Mouse (Mus musculus) liver, embryonic 15.5 days (tissue): ENCODE data around the gene Stpg2. TPM values are rescaled to one million over a fixed set of nuclear protein-coding genes. Genes with fewer than 3 reads are reported as not detected.
"Not testable (repeated sequence)": the region's sequence is repeated elsewhere in the genome, so short reads cannot be mapped to it uniquely, and the experiment has no call there.

Experiments used
- ATAC-seq: fragments of 200-750 bp; cut with Nextera tagmentation; 2 replicates; pipeline ENCODE4 v1.8.0; 2017; ENCODE audit warnings: moderate number of reproducible peaks, mild to moderate bottlenecking, moderate library complexity; ENCODE audit not compliant: insufficient read depth
- H3K27ac ChIP-seq: fragments of 300-500 bp; sonication (generic); replicated peaks from 2 replicates; pipeline ENCODE4 v1.5.1; 2015; ENCODE audit warnings: mild to moderate bottlenecking, inconsistent platforms
- H3K27me3 ChIP-seq: fragments of 300-500 bp; sonication (generic); 2 replicates; pipeline ENCODE4 v1.6.1; 2015; ENCODE audit warnings: mild to moderate bottlenecking, inconsistent platforms
- H3K36me3 ChIP-seq: fragments of 300-500 bp; sonication (generic); replicated peaks from 2 replicates; pipeline ENCODE4 v1.6.1; 2015; ENCODE audit warnings: moderate library complexity, mild to moderate bottlenecking, inconsistent platforms
- H3K4me1 ChIP-seq: fragments of 300-500 bp; sonication (generic); replicated peaks from 2 replicates; pipeline ENCODE4 v1.6.1; 2015; ENCODE audit warnings: inconsistent platforms
- H3K4me2 ChIP-seq: fragments of 300-500 bp; sonication (generic); 2 replicates; pipeline ENCODE4 v1.6.1; 2015; ENCODE audit warnings: moderate library complexity, mild to moderate bottlenecking, inconsistent platforms
- H3K4me3 ChIP-seq: fragments of 300-500 bp; sonication (generic); replicated peaks from 2 replicates; pipeline ENCODE4 v1.5.1; 2015; ENCODE audit warnings: mild to moderate bottlenecking, inconsistent platforms
- H3K9ac ChIP-seq: fragments of 300-500 bp; sonication (generic); 2 replicates; pipeline ENCODE4 v1.6.1; 2015; ENCODE audit warnings: moderate library complexity, mild to moderate bottlenecking, inconsistent platforms
- H3K9me3 ChIP-seq: fragments of 300-500 bp; sonication (generic); replicated peaks from 2 replicates; pipeline ENCODE4 v1.6.1; 2016; ENCODE audit warnings: inconsistent platforms
- WGBS: fragments of 180-500 bp; shearing (Covaris S2); methylation state at CpG from one replicate; pipeline ENCODE4 v1.1.7; 2015; ENCODE audit warnings: mixed read lengths; ENCODE audit not compliant: insufficient replicate concordance; 5-methylcytosine and 5-hydroxymethylcytosine counted together
- polyA plus RNA-seq: library from polyadenylated mRNA; unstranded; fragments of >200 nt; fragmentation: Nextera tagmentation; extraction: Ambion mirVana; gene quantifications from 2 replicates; pipeline ENCODE4 v1.2.1, GENCODE M21; 2015

Stpg2 gene
- polyA plus RNA-seq, 1 experiment from 2014 or later: not detected

- no peak for ATAC-seq
- Histone ChIP-seq H3K27ac (no peak overlapping the region), H3K9ac (no peak overlapping the region), H3K27me3 (no peaks in the 10 kb centered on the region), H3K4me1 (no peaks in the 10 kb centered on the region), H3K9me3 (no peaks in the 10 kb centered on the region), H3K4me3 (no peak overlapping the region), H3K36me3 (no peaks in the 10 kb centered on the region), H3K4me2 (no peak overlapping the region)
- 67% methylated on average over 3 of the region's 3 CpGs for WGBS
Measured at GRCm38 (mm10) chr3:139225123-139225522, 19.6 kb downstream of the Stpg2 start.

GRCm38 (mm10) chr3:139226811-139227210 lies 21.3 kb downstream of the Stpg2 start:
- no peak for ATAC-seq

GRCm38 (mm10) chr3:139245219-139245618 lies 39.7 kb downstream of the Stpg2 start:
- no peak for ATAC-seq
- Histone ChIP-seq H3K4me1 (no peaks in the 10 kb centered on the region), H3K9ac (no peak overlapping the region), H3K4me3 (no peak overlapping the region), H3K27ac (no peak overlapping the region), H3K36me3 (no peaks in the 10 kb centered on the region), H3K9me3 (no peaks in the 10 kb centered on the region), H3K4me2 (no peak overlapping the region), H3K27me3 (no peaks in the 10 kb centered on the region)
- WGBS: 13% methylated on average over 2 of the region's 2 CpGs

More at GRCm38 (mm10) chr3:139226811-139227210, 21.3 kb downstream of the Stpg2 start:
- Histone ChIP-seq H3K27ac (no peak overlapping the region), H3K4me1 (no peaks in the 10 kb centered on the region), H3K4me2 (no peak overlapping the region), H3K4me3 (no peak overlapping the region), H3K9ac (no peak overlapping the region), H3K36me3 (no peaks in the 10 kb centered on the region), H3K27me3 (no peaks in the 10 kb centered on the region), H3K9me3 (no peaks in the 10 kb centered on the region)
- 57% methylated on average over 4 of the region's 4 CpGs for WGBS

- Histone ChIP-seq H3K36me3 (no peaks in the 10 kb centered on the region), H3K27me3 (no peaks in the 10 kb centered on the region), H3K9me3 (no peaks in the 10 kb centered on the region), H3K4me3 (no peak overlapping the region), H3K9ac (no peak overlapping the region), H3K4me1 (no peaks in the 10 kb centered on the region), H3K27ac (no peak overlapping the region), H3K4me2 (no peak overlapping the region)
- 42% methylated on average over 4 of the region's 4 CpGs for WGBS
- ATAC-seq: no peak
Measured at GRCm38 (mm10) chr3:139246508-139246907, 41.0 kb downstream of the Stpg2 start.

- H3K27ac ChIP-seq, H3K9me3 ChIP-seq, H3K4me1 ChIP-seq, H3K4me3 ChIP-seq, H3K27me3 ChIP-seq, H3K36me3 ChIP-seq, H3K4me2 ChIP-seq, H3K9ac ChIP-seq, ATAC-seq: not testable (repeated sequence)
- 35% methylated on average over 4 of the region's 4 CpGs for WGBS
Measured at GRCm38 (mm10) chr3:139262359-139262758, 56.9 kb downstream of the Stpg2 start.

- Histone ChIP-seq H3K9ac (no peak overlapping the region), H3K4me2 (no peak overlapping the region), H3K36me3 (no peaks in the 10 kb centered on the region), H3K4me3 (no peak overlapping the region), H3K9me3 (no peaks in the 10 kb centered on the region), H3K27ac (no peak overlapping the region), H3K4me1 (no peaks in the 10 kb centered on the region), H3K27me3 (no peaks in the 10 kb centered on the region)
- no peak for ATAC-seq
Measured at GRCm38 (mm10) chr3:139297909-139298308, 92.4 kb downstream of the Stpg2 start.

GRCm38 (mm10) chr3:139308078-139308809 lies 102.8 kb downstream of the Stpg2 start:
- H3K27me3 ChIP-seq: no peaks in the 10 kb centered on the region
- no peak overlapping the region for H3K27ac ChIP-seq
- H3K4me1 ChIP-seq: no peaks in the 10 kb centered on the region
- no peaks in the 10 kb centered on the region for H3K9me3 ChIP-seq
- H3K36me3 ChIP-seq: no peaks in the 10 kb centered on the region
- no peak overlapping the region for H3K4me3 ChIP-seq
- no peak overlapping the region for H3K9ac ChIP-seq
- no peak overlapping the region for H3K4me2 ChIP-seq
- no peak for ATAC-seq
- 23% methylated on average over 7 of the region's 7 CpGs for WGBS

- Histone ChIP-seq H3K9me3 (no peaks in the 10 kb centered on the region), H3K27ac (no peak overlapping the region), H3K27me3 (no peaks in the 10 kb centered on the region), H3K4me2 (no peak overlapping the region), H3K4me3 (no peak overlapping the region), H3K9ac (no peak overlapping the region), H3K36me3 (no peaks in the 10 kb centered on the region), H3K4me1 (no peaks in the 10 kb centered on the region)
- WGBS: 73% methylated on average over 2 of the region's 2 CpGs
- no peak for ATAC-seq
Measured at GRCm38 (mm10) chr3:139311721-139312120, 106.2 kb downstream of the Stpg2 start.

GRCm38 (mm10) chr3:139380494-139380893 lies 175.0 kb downstream of the Stpg2 start:
- Histone ChIP-seq H3K9ac (no peak overlapping the region), H3K27me3 (no peaks in the 10 kb centered on the region), H3K4me3 (no peak overlapping the region), H3K9me3 (no peaks in the 10 kb centered on the region), H3K4me1 (no peaks in the 10 kb centered on the region), H3K27ac (no peak overlapping the region), H3K36me3 (no peaks in the 10 kb centered on the region), H3K4me2 (no peak overlapping the region)
- WGBS: 53% methylated on average over 3 of the region's 3 CpGs
- no peak for ATAC-seq

GRCm38 (mm10) chr3:139397077-139397865 lies 191.8 kb downstream of the Stpg2 start:
- no peaks in the 10 kb centered on the region for H3K9me3 ChIP-seq
- H3K4me3 ChIP-seq: no peak overlapping the region
- no peak overlapping the region for H3K4me2 ChIP-seq
- no peak overlapping the region for H3K9ac ChIP-seq
- no peak for ATAC-seq
- no peaks in the 10 kb centered on the region for H3K4me1 ChIP-seq
- 49% methylated on average over 9 of the region's 9 CpGs for WGBS
- H3K27me3 ChIP-seq: no peaks in the 10 kb centered on the region
- H3K36me3 ChIP-seq: no peaks in the 10 kb centered on the region
- H3K27ac ChIP-seq: no peak overlapping the region

GRCm38 (mm10) chr3:139404673-139405072 lies 199.2 kb downstream of the Stpg2 start:
- H3K27ac ChIP-seq: no peak overlapping the region
- H3K4me1 ChIP-seq: no peaks in the 10 kb centered on the region
- no peak overlapping the region for H3K4me3 ChIP-seq
- no peak overlapping the region for H3K9ac ChIP-seq
- WGBS: 59% methylated on average over 3 of the region's 3 CpGs
- H3K36me3 ChIP-seq: no peaks in the 10 kb centered on the region
- H3K9me3 ChIP-seq: no peaks in the 10 kb centered on the region
- H3K27me3 ChIP-seq: no peaks in the 10 kb centered on the region
- no peak for ATAC-seq
- H3K4me2 ChIP-seq: no peak overlapping the region
